Mouse (Mus musculus) G1E-ER4 (cell line): ENCODE measurements around the gene Styxl1. TPM values are rescaled to one million over a fixed set of nuclear protein-coding genes. Genes with fewer than 3 reads are reported as not detected.

Experiments
- GATA1 ChIP-seq: IDR thresholded peaks from one replicate; pipeline ENCODE4 v1.8.0; 2012; ENCODE audit warnings: low read length, inconsistent platforms
- polyA plus RNA-seq: library from polyadenylated mRNA; stranded (reverse); fragments of >175 nt; gene quantifications from 2 replicates; pipeline ENCODE4 v1.2.3, GENCODE M21; 2012

The Styxl1 gene
- 0.05 TPM in 1 of 2 replicates, not detected in the other for polyA plus RNA-seq

DNA sequence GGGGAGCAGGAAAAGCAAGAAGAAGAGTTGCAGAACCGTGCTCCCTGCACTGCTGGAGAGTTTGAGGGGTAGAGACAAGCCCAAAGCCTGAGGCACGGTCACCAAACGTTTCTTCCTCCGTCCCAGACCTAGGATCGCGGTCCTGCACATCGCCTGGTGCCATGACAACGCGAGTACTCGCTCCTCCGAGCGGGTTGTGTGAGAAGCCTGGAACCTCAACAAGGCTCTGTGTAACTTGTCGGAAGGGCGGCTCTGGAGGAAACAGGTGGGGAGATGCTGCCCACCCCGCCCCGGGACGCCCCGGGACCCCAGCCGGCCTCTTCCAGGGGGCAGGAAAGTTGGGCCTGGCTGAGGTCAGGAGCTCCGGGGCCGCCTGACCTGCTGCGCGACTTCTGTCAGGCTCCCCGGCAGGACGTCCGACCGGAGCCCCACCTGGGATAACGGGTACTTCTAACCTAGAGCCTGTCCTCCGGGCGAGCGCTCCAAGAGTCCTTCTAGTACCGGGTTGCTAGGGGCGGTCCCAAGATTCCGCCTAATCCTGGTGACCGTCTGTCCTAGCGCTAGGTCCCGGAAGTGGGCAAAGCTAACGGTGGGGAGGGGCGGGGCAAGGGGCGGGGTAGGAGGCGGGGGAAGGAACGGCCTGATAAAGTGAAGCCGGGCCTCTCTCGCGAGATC is at the start of gene Styxl1:
TSS of gene Styxl1 (minus strand) at position 590 of the 675 bp plus-strand sequence.
- no peak for TF ChIP-seq GATA1

DNA sequence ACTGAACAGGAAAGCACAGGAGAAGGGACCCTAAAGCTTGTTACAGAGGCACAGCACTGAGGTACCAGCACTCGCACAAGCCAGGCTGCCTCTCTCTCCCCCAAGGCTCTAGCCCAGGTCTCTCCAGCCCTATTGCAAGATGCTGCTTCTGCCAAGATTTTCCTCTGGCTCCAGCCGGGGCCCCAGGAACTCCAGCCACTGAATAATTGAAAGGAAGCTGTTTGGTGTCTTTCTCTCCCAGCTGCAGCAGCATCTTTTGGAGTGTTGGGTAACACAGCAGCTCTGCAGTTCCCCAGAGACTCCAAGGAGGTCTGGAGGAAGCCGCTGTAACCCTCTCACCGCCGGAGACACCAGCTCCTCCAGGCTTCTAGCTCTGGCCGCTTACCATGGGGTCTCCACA is 48.0 kb upstream of the Styxl1 start:
- TF ChIP-seq GATA1: no peak

GRCm38 (mm10) chr5:135824517-135824916 is 46.3 kb upstream of the Styxl1 start:
- TF ChIP-seq GATA1: no peak

DNA sequence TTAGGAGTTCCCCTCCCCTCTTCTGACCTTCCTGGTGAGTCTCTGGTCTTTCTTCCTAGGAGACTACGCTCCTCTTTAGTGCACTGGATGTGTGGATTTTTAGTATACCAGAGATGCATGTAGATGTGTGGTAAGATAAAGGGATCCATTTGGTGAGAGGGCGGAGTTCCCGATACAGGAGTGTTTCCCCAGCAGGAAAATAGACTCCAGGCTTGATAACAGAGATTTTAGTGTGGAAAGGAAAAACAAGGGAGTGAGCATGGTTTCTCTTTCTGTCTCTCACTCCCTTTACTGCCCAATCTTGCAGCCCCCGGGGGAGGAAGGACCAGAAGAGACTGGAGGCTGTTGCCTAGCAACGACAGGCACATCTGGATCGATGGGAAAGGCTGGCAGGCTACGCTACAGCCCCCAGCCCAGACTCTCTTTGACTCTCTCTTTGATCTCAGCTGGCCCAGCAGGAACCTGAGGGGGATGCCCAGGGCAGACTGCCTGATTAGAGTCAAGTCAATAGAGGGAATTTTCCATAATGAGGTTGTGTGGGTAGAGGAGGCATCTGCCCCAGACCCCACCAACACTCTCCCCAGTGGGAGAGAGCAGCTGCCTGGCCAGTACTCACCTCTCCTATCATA is 44.2 kb upstream of the Styxl1 start:
- no peak for TF ChIP-seq GATA1

GRCm38 (mm10) chr5:135818491-135818890 is 40.3 kb upstream of the Styxl1 start:
- TF ChIP-seq GATA1: no peak

DNA sequence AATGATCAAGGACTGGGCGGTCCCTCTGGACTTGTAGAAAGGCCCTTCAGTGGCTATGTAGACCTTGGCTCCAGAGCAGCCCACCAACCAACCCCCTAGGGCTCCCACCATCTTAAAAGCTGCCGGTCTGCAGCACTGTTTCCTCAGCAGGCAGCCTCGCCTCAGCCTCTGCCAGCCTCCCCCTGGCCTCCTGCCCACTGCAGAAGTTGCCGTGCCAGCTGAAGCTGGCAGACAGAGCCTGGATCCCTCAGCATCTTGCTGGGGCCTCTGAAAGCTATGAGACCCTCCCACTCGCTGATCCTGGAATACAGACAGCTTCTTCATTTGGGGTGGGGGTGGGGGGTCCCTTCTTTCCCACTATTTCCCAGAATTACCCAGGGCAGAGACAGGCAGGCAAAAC is 34.8 kb upstream of the Styxl1 start:
- no peak for TF ChIP-seq GATA1

- TF ChIP-seq GATA1: no peak
Measured at GRCm38 (mm10) chr5:135807263-135807637, 29.1 kb upstream of the Styxl1 start.

DNA sequence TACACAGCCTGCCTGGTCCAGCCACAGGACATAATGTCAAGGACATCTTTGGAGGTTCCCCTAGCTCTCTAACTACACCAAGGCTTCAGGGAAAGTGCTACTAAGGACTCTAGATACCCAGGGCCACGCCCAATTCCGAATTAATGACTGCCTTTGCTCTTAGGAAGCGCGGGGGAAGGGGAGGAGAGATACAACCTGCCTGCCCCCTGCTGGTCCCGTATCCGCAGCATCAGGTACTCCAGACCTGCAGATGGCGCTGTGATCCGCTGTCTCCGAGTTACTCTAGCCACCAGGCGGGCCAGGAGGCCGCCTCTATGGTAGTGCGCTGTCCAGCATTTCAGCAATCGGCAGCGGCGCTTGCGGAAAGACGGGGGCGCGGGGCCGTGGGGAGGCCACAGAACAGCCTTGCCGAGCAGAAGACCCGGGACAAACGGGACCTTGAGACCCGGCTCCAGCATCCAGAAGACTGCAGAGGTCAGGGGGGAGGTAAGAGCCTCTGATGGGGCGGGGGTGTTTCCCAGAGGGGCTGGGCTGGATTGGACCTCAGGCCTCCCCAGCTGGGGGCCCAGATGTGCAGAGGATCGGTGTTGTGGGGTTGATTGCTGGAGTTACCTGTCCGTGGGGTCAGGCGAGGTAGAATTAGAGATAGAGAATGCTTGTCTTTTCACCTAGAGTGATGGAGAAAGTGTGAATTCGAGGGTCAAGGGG is 28.5 kb upstream of the Styxl1 start, which contains the start of gene Srrm3:
TSS of gene Srrm3 (plus strand) at position 336 of the 708 bp plus-strand sequence.
- no peak for TF ChIP-seq GATA1

DNA sequence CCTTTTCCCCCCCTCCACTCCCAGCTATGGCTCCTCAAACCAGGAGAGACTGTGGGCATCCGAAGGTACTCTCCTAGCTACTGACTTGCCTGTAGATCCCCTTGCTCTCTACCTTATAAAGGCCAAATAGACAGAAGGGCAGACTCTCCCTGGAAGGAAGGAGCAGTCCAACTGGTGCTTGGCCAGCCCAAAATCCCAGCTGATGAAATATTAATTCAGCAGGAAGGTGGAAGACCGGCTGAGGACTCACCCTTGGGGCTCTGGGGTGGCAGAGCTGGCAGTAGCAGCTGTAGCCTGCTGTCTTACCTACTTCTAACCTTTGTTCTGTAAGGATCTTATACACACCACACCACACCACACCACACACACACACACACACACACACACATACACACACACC is 26.6 kb upstream of the Styxl1 start:
- TF ChIP-seq GATA1: no peak

GRCm38 (mm10) chr5:135803676-135804075 is 25.5 kb upstream of the Styxl1 start:
- TF ChIP-seq GATA1: no peak

DNA sequence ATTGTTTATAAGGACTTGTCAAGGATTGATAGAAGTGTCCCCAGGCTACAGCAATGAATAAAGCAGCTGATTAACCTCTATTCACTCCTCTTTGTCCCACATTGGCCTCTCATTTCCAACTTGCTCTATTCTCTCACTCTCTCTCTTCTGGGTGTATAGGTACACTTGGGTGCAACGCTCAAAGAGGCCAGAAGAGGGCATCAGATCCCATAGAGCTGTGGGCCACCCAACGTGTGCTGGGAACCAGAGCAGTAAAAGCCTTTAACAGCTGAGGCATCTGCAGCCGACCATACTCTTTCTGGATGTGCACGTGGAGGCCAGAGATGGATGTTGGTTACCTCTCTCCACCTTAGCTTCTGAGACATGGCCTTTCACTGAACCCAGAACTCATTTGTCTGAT is 24.9 kb upstream of the Styxl1 start:
- no peak for TF ChIP-seq GATA1

DNA sequence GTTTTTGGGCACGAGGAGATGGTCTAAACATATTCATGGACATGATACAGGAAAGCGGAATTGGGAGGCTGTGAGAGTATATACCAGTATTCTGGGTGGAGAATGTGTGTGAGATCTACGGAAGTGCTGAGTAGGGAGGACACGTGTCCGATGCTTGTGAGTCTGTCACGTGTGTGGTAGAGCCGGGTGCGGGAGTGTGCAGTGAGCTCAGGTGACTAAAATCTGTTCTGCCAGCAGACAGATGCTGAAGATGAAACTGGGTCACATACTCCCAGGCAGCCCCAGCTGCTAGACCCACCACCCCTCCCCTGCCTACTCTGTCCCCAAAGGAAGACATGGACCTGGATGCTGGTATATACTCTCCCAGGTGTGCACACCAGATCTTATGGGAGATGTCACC is 24.5 kb upstream of the Styxl1 start:
- TF ChIP-seq GATA1: no peak

- no peak for TF ChIP-seq GATA1
Measured at GRCm38 (mm10) chr5:135800927-135801326, 22.7 kb upstream of the Styxl1 start.

DNA sequence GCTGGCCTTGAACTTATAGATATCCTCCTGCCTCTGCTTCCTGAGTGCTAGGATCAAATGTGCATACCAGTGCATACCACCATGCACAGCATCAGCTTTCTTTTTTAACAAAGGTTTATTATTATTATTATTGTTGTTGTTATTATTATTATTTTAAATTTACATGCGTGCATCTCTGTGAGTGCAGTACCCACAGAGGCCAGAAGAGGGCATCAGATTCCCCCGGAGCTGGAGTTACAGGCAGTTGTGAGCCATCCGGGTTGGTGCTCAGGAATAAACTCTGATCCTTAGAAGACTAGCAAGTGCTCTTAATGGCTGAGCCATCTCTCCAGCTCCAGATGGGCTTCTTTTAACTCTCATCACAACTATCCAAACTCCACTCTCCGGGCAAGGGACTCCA is 21.6 kb upstream of the Styxl1 start:
- no peak for TF ChIP-seq GATA1

DNA sequence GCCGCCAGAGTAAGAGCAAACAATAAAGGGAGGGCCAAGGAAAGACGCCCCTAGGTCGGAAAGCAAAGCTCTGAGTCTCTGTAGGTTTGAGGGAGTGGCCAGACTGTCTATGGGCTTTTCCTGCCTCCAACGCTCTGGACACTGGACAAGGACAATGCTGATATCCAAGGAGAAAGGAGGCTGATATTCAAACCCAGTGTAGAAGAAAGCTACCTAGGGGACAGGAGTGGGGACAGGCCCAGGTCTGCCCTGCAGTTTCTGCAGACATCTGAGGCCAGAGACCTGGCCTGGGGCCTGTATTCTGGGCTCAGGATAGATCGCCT is 16.6 kb upstream of the Styxl1 start:
- TF ChIP-seq GATA1: no peak

DNA sequence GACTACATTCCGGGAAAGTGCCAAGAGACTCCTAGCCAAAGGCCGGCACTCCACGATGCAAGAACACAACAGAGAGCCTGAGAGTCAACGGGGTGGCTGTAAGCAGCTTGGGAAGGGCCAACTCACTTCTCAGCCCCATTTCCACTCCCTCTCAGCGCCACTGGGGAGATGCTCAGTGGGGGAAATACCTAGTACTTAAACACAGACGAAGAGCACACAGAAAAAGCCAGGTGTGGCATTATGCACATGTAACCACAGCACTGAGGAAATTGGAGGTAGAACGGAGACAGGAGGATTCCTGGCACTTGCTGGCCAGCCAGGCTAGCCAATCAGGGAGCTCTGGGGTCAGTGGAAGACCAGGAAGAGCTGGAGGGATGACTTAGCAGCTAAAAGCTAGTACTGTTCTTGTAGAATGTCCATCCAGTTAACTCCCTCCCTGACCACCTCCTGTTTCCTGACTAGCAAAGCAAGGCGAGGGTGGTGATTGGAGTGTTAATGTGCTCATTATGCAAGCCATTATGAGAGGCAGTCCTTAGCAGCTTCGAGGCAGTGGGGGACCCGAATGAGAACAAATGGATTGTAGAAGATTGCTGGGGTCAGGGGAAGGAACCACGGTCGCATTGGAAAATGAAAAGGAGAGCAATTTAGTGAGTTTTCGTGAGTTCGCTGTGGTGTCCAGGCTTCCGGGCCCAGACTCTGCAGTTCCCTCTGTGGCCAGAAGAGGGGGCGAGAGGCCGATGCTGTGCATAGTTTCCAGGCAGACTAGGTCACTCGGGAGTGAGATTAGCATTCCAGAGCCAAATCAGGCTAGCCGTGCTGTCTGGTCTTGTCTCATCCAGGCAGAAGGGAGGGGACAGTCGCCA is 16.0 kb upstream of the Styxl1 start:
- no peak for TF ChIP-seq GATA1

DNA sequence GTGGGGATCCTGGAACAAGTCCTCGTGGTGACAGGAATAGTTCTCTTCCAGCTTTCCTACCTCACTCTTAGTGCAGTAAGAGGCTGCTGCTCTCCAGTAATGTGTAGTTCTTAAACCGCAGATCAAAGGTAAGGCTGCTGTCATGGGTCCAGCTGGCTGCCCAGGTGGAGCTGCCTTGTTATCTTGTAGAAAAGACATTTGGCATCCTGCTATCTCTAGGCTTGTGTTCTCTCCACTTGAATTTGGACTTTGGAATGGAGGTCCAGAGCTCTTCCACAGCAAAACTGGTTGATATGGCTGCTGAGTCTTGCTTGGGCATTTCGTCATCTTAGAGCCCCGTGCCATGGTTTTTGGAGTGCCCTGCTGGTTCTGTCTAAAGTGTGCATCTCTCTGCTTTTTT is 4.7 kb upstream of the Styxl1 start:
- TF ChIP-seq GATA1: no peak
